7 mouse cellular contexts compared by ENCODE assay signal in genomic region chr1:133978271-133978988, GRCm38 (mm10). TPM values are rescaled to one million over a fixed set of nuclear protein-coding genes. Genes with fewer than 3 reads are reported as not detected.
DNase-seq lines count a peak whose midpoint lies in the region; ATAC-seq and TF ChIP-seq lines count a peak whose summit lies in the region.

No protein-coding gene starts in this region.

- no peaks in the 10 kb centered on the region for H3K4me1 ChIP-seq in midbrain, postnatal 0 days (ENCODE audit: insufficient read depth, low read length)
- H3K4me1 ChIP-seq in midbrain, embryonic 15.5 days, result peaks cover 4% of the 10 kb centered on the region; the same call in 1 of the 2 replicates
- H3K4me1 ChIP-seq in lung, adult 2 months (ENCODE audit: control insufficient read depth, insufficient read depth, low read length), result peaks cover 5% of the 10 kb centered on the region

- peak; percentile 71 for DNase-seq in midbrain, postnatal 0 days (ENCODE audit: low spot score)
- peak; percentile 55 to 62 for DNase-seq in cerebellum, adult 18-20 months
- peak; percentile 51 for DNase-seq in gastrocnemius, postnatal 36 days
- DNase-seq in lung, adult 2 months, result peak; percentile 36
- DNase-seq in frontal cortex, postnatal 25 days (ENCODE audit: low spot score in 2 of 2), result no peak
- DNase-seq in thymus, adult 18-20 months, result no peak

- H3K27me3 ChIP-seq in midbrain, postnatal 0 days (ENCODE audit: insufficient read depth, low read length), result no peaks in the 10 kb centered on the region
- no peaks in the 10 kb centered on the region for H3K27me3 ChIP-seq in midbrain, embryonic 15.5 days (replicated peaks)

- WGBS in midbrain, postnatal 0 days, result 67% methylated on average over 11 of the region's 11 CpGs
- 72% methylated on average over 11 of the region's 11 CpGs for WGBS in midbrain, embryonic 15.5 days
- WGBS in lung, adult 2 months, result 21% methylated on average over 11 of the region's 11 CpGs

- no peak overlapping the region for H3K4me3 ChIP-seq in midbrain, postnatal 0 days (ENCODE audit: low read depth, low read length)
- no peak overlapping the region for H3K4me3 ChIP-seq in midbrain, embryonic 15.5 days
- no peak overlapping the region for H3K4me3 ChIP-seq in lung, adult 2 months (replicated peaks; ENCODE audit: extremely low read depth, low read depth, low read length)

- no peaks in the 10 kb centered on the region for H3K9me3 ChIP-seq in midbrain, postnatal 0 days (ENCODE audit: low read length)
- no peaks in the 10 kb centered on the region for H3K9me3 ChIP-seq in midbrain, embryonic 15.5 days

- H3K9ac ChIP-seq in midbrain, postnatal 0 days (replicated peaks; ENCODE audit: low read length, poor library complexity, severe bottlenecking), result no peak overlapping the region
- H3K9ac ChIP-seq in midbrain, embryonic 15.5 days, result no peak overlapping the region

- ATAC-seq in midbrain, postnatal 0 days (ENCODE audit: low FRiP score), result no peak
- no peak for ATAC-seq in midbrain, embryonic 15.5 days (replicated peaks)

- no peak overlapping the region for H3K27ac ChIP-seq in midbrain, postnatal 0 days (ENCODE audit: low read depth, low read length)
- H3K27ac ChIP-seq in midbrain, embryonic 15.5 days, result no peak overlapping the region

- no peaks in the 10 kb centered on the region for H3K36me3 ChIP-seq in midbrain, postnatal 0 days (ENCODE audit: insufficient read depth, low read length)
- no peaks in the 10 kb centered on the region for H3K36me3 ChIP-seq in midbrain, embryonic 15.5 days (replicated peaks)

- TF ChIP-seq POLR2A in lung, adult 2 months (IDR thresholded peaks at IDR 0.05; ENCODE audit: borderline replicate concordance, extremely low read depth, low read depth, low read length), result no peak

- no peak for TF ChIP-seq CTCF in midbrain, postnatal 0 days (IDR thresholded peaks at IDR 0.05)
- no peak for TF ChIP-seq CTCF in lung, adult 2 months (IDR thresholded peaks at IDR 0.05; ENCODE audit: insufficient read depth, low read length)

- no peak overlapping the region for H3K4me2 ChIP-seq in midbrain, postnatal 0 days (ENCODE audit: low read depth, low read length, poor library complexity, severe bottlenecking)
- no peak overlapping the region for H3K4me2 ChIP-seq in midbrain, embryonic 15.5 days

- intact Hi-C loops in gastrocnemius, postnatal 36 days (cut with DNase I), result no loop called here

RNA-seq across cellular contexts. Expression of gene Prelp, which starts 57.2 kb away (rescaled TPM):
- 4.6 and 7.9 TPM in 2 replicates for total RNA-seq in midbrain, postnatal 0 days (2014; rRNA removed)
- polyA plus RNA-seq in midbrain, postnatal 0 days (2015; fragmentation: Nextera tagmentation; extraction: Ambion mirVana), result 5.0 and 5.4 TPM in 2 replicates
- polyA plus RNA-seq in midbrain, embryonic 15.5 days (2015; fragmentation: Nextera tagmentation; extraction: Ambion mirVana), result 8.4 and 9.5 TPM in 2 replicates
- 10 to 100 TPM; 16.1 to 19.9 TPM for total RNA-seq in gastrocnemius, postnatal 36 days (2021)
- polyA plus RNA-seq in lung, adult 2 months (2012; rRNA removed), result 179 and 202 TPM in 2 replicates

RNA-seq across cellular contexts. Expression of gene Fmod, which starts 58.6 kb away (rescaled TPM):
- total RNA-seq in midbrain, postnatal 0 days (2014; rRNA removed), result 17.0 and 17.1 TPM in 2 replicates
- 24.8 and 26.3 TPM in 2 replicates for polyA plus RNA-seq in midbrain, postnatal 0 days (2015; fragmentation: Nextera tagmentation; extraction: Ambion mirVana)
- 15.2 and 21.1 TPM in 2 replicates for polyA plus RNA-seq in midbrain, embryonic 15.5 days (2015; fragmentation: Nextera tagmentation; extraction: Ambion mirVana)
- 10 to 100 TPM; 80.2 to 86.9 TPM for total RNA-seq in gastrocnemius, postnatal 36 days (2021)
- polyA plus RNA-seq in lung, adult 2 months (2012; rRNA removed), result 7.9 and 14.2 TPM in 2 replicates

Comparison
In these comparisons a context has a peak if more than half of its experiments do, and no peak if none do; other contexts are left out.
1. DNase-seq: peak in midbrain, postnatal 0 days (single experiment), cerebellum, adult 18-20 months (2 of 2), gastrocnemius, postnatal 36 days (2 of 2) and lung, adult 2 months (single experiment); none in frontal cortex, postnatal 25 days (0 of 2) and thymus, adult 18-20 months (0 of 2).
2. RNA of gene Prelp, which starts 57.2 kb away (polyA plus RNA-seq): 179 to 202 TPM in lung, adult 2 months; 8.4 to 9.5 TPM in midbrain, embryonic 15.5 days and 5.0 to 5.4 TPM in midbrain, postnatal 0 days; every median in the first group is over 10 times any median in the second.